Mouse (Mus musculus) embryonic fibroblast, embryonic 13.5 days (primary cell): ENCODE results near the gene Ngfr. TPM values are rescaled to one million over a fixed set of nuclear protein-coding genes. Genes with fewer than 3 reads are reported as not detected.

ENCODE experiments used
- H3K27ac ChIP-seq: 2 replicates; pipeline ENCODE4 v1.5.1; 2012; ENCODE audit warnings: low read length, control low read depth, inconsistent platforms; ENCODE audit not compliant: insufficient read depth
- H3K4me1 ChIP-seq: 2 replicates; pipeline ENCODE4 v1.6.1; 2011; ENCODE audit warnings: low read length; ENCODE audit not compliant: control insufficient read depth, insufficient read depth
- H3K4me3 ChIP-seq: 2 replicates; pipeline ENCODE4 v1.5.1; 2011; ENCODE audit warnings: mild to moderate bottlenecking, control low read depth, low read length; ENCODE audit not compliant: insufficient read depth
- CTCF ChIP-seq: IDR thresholded peaks from 2 replicates; pipeline ENCODE4 v1.5.1; 2011; ENCODE audit warnings: mild to moderate bottlenecking, control low read depth, low read length, moderate library complexity, borderline replicate concordance; ENCODE audit not compliant: insufficient read depth
- POLR2A ChIP-seq: IDR thresholded peaks from 2 replicates; pipeline ENCODE4 v1.6.1; 2011; ENCODE audit warnings: low read depth, mild to moderate bottlenecking, control low read depth, low read length, moderate library complexity
- polyA plus RNA-seq: library from polyadenylated mRNA; stranded (reverse); fragments of >200 nt; gene quantifications from 2 replicates; pipeline ENCODE4 v1.2.4, GENCODE M21; 2011; ENCODE audit warnings: low read depth; ENCODE audit not compliant: missing spikeins, insufficient read length

The Ngfr gene
- polyA plus RNA-seq, 1 experiment, result 3.2 TPM

DNA sequence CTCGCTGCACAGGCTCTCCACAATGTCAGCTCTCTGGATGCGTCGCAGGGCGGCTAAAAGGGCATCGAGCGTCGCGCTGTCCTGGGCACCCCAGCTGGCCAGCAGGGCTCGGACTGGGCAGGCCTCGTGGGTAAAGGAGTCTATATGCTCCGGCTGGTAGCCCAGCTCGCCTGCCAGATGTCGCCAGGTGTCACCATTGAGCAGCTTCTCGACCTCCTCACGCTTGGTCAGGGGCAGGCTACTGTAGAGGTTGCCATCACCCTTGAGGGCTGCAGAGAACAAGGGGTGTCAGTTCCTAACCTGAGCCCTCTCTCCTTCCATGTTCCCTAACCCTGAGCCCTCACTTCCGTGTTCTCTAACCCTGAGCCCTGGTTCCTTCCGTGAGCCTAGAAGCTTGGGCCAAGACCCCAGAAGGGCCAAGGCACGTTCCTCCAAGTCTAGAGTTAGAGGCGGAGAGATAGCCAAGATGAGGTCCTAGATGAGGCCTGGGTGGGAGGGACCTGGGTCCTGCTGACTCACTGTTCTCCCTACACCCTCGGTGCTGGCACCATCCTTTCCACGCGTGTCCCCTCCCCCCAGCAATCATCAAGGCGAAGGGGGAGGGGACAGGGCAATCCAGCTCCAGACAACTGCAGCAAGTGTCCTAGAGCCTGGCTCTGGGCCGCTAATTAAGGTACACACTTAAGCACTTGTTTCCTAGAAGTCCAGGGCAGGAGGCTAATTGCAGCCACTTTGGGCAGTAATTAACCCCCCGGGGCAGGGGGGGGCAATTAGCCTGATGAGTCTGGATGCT, 16.5 kb downstream of the Ngfr start:
- no peak overlapping the region for H3K4me3 ChIP-seq
- no peak overlapping the region for H3K27ac ChIP-seq
- peaks cover 3% of the 10 kb centered on the region for H3K4me1 ChIP-seq
- TF ChIP-seq CTCF, result no peak
- no peak for TF ChIP-seq POLR2A

DNA sequence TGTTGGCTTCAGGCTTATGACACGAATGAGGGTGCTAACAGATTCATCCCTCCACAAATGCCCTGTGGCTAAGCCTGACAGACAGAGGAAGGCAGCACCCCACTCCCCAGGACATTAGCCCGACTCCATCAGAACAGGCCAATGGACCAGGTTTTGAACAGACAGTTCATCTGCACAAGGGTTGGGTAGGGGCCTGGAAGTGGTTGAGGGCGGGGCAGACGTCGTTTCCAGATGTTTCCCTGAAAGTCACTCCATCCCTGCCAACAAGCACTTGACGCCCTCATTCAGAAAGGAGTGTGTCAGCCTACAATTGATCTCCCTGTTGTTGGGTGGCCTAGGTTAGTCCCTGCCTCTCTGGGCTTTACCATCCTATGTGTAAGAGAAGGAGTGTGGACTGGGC, 17.6 kb downstream of the Ngfr start:
- no peaks in the 10 kb centered on the region for H3K4me1 ChIP-seq
- no peak for TF ChIP-seq POLR2A
- TF ChIP-seq CTCF, result no peak
- H3K27ac ChIP-seq, result no peak overlapping the region
- no peak overlapping the region for H3K4me3 ChIP-seq

DNA sequence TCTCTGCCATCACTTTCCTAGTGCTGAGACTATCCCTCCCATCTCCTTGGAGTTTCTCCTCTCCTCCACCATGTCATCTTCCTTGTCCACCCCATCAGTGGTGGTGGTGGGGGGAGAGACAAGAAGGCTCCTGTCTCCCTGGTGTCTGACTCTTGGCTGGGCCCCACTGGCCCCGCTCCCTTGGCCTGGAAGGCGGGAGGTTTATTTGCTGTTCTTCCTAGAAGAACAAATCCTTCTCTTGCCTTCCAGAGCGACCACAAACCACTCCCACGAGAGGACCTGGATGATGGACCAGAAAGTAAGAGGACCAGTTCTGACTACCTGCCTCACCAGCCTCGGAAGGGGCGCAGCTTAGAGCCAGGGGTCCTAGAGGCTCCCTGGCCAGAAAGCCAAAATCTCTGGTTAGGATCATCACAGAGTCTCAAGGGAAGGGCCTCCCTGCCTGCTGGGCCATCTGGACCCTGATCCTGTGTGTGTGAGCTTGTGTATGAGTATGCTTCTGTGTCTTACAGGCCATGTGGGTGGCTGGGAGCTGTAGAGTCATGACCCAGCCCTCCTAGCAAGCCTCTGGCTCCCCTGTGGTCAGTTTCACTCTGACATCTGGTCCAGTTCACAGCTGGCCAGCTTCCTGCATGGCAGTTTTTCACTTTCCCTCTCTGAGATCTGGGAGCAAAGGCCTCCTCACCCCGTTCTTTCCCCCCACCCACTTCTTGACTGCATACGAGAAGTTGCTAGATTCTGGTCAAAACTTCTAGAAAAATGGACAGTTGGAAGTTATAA, 19.4 kb downstream of the Ngfr start:
- TF ChIP-seq CTCF, result no peak
- TF ChIP-seq POLR2A, result no peak
- Histone ChIP-seq H3K27ac (no peak overlapping the region), H3K4me3 (no peak overlapping the region), H3K4me1 (no peaks in the 10 kb centered on the region)

DNA sequence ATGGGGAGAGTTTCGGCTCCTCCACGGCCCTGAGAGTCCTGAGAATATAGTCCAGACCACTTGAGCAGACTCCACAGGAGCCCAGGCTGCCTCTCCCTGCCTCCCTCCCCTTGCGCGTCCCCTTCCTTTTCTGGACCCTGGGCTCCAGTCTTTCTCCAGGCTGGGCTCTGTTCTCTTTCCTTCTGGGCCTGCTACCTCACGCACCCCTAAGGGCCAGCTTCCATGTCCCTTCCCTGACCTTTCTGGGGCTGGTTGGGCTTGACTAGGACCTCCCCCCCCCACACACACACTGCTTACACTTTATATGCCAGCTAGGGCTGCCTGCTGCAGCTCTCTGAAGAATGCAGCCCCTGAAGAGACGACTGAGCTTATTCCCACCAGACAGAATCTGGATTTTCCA, 20.2 kb downstream of the Ngfr start:
- no peaks in the 10 kb centered on the region for H3K4me1 ChIP-seq

DNA sequence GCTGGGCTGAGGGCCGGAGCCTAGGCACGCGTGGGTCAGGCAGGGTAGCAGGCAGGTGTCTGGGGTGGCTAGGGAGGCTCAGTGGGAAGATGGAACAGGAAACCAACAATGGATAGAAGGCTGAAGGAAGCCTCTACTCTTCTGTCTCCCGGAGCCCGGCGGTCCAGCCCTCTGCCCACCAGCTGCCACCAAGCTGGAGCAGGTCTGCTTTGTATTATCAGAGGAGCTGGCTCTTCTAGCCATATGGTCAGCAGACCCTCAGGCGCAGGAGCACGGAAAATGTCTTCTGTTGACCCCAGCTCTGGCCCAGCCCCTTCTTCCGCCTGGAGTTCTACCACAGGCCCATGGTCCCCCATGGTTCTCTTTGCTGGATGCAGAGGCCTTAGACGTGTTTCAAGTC, 22.2 kb downstream of the Ngfr start:
- Histone ChIP-seq H3K4me3 (no peak overlapping the region), H3K4me1 (no peaks in the 10 kb centered on the region), H3K27ac (no peak overlapping the region)
- no peak for TF ChIP-seq CTCF
- TF ChIP-seq POLR2A, result no peak

More for the DNA sequence above, 20.2 kb downstream of the Ngfr start:
- Histone ChIP-seq H3K27ac (no peak overlapping the region), H3K4me3 (no peak overlapping the region)
- TF ChIP-seq POLR2A (no peak), CTCF (no peak)

DNA sequence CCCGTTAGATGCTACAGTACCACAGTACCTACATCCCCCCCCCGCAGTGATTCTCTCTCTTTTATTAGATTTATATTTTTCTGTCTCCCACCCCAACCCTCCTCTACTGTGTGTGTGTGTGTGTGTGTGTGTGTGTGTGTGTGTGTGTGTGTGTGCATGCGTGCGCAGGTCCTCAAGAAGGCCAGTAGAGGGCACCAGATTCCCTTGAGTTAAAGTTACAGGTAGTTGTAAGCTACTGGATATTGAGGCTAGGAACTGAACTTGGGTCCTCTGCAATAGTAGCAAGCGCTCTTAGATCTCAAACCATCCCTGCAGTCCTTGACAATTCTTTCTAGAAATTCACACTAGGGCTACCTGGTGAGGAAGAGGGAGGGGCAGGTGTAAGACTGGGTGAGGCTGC, 23.7 kb downstream of the Ngfr start:
- no peaks in the 10 kb centered on the region for H3K4me1 ChIP-seq
- no peak for TF ChIP-seq CTCF
- TF ChIP-seq POLR2A, result no peak
- H3K4me3 ChIP-seq, result no peak overlapping the region
- no peak overlapping the region for H3K27ac ChIP-seq

DNA sequence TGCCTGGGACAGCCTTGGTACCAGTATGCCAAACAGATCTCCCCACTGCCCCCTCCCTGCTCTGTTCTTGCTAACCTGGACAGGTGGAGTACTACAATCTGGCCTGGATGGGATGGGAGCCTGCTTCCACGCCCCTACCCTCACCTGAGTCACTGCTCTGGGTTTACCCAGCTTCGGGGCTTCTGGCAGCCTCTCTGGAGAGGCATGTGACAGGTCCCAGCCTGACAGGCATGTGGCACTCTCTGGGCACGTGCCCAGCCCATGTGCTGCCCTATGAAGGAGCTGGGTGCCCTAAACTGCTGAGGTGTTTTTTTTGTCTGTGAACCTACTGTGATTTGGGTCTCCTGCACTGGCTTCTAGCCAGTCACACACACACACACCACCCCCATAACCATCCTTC, 26.8 kb downstream of the Ngfr start:
- Histone ChIP-seq H3K4me3 (no peak overlapping the region), H3K4me1 (no peaks in the 10 kb centered on the region), H3K27ac (no peak overlapping the region)
- TF ChIP-seq POLR2A (no peak), CTCF (no peak)

DNA sequence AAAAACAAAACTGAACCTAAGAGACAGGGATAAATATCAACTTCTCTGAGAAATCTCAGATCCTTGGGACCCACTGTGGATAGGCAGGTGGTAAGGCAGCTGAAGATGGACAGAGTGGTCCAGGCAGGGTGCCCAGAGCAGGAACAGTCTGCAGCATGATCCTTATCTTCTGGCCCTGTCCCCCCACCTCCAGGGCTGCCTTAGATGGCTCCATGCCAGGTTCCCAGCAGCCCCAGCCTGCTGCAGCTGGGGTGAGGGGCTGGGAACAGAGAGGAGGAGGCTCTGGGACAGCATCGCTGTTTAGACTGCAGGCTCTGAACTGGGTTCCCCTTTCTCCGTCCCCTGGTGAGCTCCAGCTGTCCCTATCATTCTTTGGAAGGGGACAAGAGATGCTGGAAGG, 27.8 kb downstream of the Ngfr start:
- no peak for TF ChIP-seq CTCF
- TF ChIP-seq POLR2A, result no peak
- Histone ChIP-seq H3K27ac (no peak overlapping the region), H3K4me3 (no peak overlapping the region), H3K4me1 (no peaks in the 10 kb centered on the region)

DNA sequence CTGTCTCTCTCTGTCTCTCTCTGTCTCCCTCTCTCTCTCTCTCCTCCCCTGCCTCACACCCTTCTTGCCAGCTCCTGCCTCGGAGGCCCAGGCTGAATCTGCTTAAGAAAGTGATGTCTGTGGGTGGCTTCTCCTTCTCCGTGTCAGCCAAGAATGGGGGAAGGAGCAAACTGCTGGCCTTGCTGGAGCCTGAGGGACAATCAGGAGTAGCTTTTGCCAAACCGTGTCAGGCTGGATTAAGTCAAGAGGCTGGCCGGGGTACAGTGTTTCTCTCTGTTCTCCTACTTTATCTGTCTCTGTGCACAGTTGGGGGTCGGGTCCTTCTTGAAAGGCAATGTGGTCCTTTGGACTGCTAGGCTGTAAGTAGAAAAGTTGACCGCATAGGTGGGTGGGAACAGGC, 29.8 kb downstream of the Ngfr start:
- Histone ChIP-seq H3K27ac (no peak overlapping the region), H3K4me3 (no peak overlapping the region), H3K4me1 (no peaks in the 10 kb centered on the region)
- TF ChIP-seq POLR2A (no peak), CTCF (no peak)

DNA sequence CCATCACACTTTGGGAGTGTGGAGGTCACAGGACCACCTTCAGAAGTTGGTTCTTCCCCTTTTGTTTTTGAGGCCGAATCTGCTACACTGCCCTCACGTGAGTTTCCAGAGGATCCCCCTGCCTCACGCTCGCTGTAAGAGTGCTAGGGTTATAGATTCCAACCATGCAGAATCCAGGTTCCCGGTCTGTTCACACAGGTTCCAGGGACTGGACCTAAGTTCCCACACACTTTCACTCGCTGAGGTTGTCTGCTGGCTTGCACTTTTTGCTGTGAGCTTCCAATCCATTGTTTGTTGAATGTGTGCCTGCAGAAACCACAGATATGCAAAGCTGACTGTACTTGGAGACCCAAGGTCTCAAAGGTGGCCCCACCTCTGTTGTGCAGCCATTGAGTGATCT, 30.5 kb downstream of the Ngfr start:
- no peak overlapping the region for H3K27ac ChIP-seq
- no peak overlapping the region for H3K4me3 ChIP-seq
- no peaks in the 10 kb centered on the region for H3K4me1 ChIP-seq
- TF ChIP-seq CTCF (no peak), POLR2A (no peak)
